Mouse (Mus musculus): ENCODE measurements around the gene Lrrc36.

DNA sequence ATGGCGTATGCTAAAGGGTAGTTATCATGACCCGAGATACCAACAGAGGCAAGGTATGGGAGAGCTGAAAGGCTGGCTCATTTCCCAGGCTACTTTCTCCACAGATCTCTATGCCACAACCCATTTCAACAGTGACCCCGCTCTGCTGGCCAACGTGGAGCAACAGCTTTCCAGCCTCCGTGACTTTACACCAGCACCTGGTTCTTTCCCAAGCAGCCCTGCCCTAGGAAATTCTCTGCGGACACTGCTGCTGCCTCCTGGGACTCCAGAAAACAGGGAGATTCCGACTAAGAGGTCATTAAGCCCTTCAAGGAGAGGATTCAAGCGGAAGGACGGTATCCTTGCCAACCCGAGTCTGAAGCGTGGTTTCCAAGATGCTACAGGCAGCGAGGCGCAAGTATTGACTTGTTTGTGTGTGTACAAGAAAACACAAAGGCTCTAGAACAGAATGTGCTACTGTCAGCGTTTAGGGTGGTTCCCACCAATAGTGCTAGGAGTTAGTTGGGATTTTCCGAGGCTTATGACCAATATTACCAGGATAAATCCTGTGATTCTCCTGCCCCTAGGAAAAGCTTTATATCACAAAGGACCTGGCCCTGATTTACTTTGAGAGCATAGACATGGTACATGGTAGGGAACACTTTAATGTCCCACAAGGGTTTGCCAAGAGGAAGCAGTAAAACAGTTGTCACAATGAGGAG lies 38.7 kb downstream of the Lrrc36 start:
- TF ChIP-seq CTCF (conservative IDR thresholded peaks at IDR 0.05; ENCODE audit: low read length) (no peak), POU5F1 (IDR thresholded peaks at IDR 0.05; ENCODE audit: borderline replicate concordance, low read length) (no peak)

Data from E14TG2a.4 (cell line).